Mouse (Mus musculus) retina, embryonic 14.5 days (tissue): ENCODE measurements at regions not wholly inside any gene's neighbourhood (a gene's known extent, or its start where the extent isn't known, plus 50 kb on each side); places are given as distances from the start of the nearest gene placed in this dataset.
A peak's percentile ranks its signal among the peaks of the same experiment; 100 is the strongest.

Source experiments
- DNase-seq: peaks from one replicate; pipeline ENCODE4 v3.0.0-alpha.2; 2015; ENCODE audit warnings: low spot score

- DNase-seq, result no peak
Observed at GRCm38 (mm10) chr2:161470844-161471243, 362.0 kb upstream of the Chd6 start.

GRCm38 (mm10) chr2:161470025-161470424 is 361.1 kb upstream of the Chd6 start:
- peak; percentile 78 for DNase-seq

- DNase-seq, result no peak
Observed at GRCm38 (mm10) chr2:161467035-161467434, 358.2 kb upstream of the Chd6 start.

GRCm38 (mm10) chr2:161460600-161460999 is 351.7 kb upstream of the Chd6 start:
- DNase-seq, result no peak

GRCm38 (mm10) chr2:161454466-161454865 is 345.6 kb upstream of the Chd6 start:
- peak; percentile 51 for DNase-seq

GRCm38 (mm10) chr2:161433816-161434215 is 324.9 kb upstream of the Chd6 start:
- DNase-seq, result peak; percentile 70

- DNase-seq, result no peak
Observed at GRCm38 (mm10) chr2:161429294-161429693, 320.4 kb upstream of the Chd6 start.

- DNase-seq, result peak; percentile 63
Observed at GRCm38 (mm10) chr2:161425587-161425986, 316.7 kb upstream of the Chd6 start.

GRCm38 (mm10) chr2:161418062-161418461 is 309.2 kb upstream of the Chd6 start:
- no peak for DNase-seq

GRCm38 (mm10) chr2:161416218-161416927 is 307.5 kb upstream of the Chd6 start:
- DNase-seq, result peak; percentile 51

- DNase-seq, result no peak
Observed at GRCm38 (mm10) chr2:161408306-161408705, 299.4 kb upstream of the Chd6 start.

- DNase-seq, result peak; percentile 25
Observed at GRCm38 (mm10) chr2:161405847-161406384, 297.0 kb upstream of the Chd6 start.

GRCm38 (mm10) chr2:161398061-161398460 is 289.2 kb upstream of the Chd6 start:
- DNase-seq, result no peak

- no peak for DNase-seq
Observed at GRCm38 (mm10) chr2:161390954-161391690, 282.2 kb upstream of the Chd6 start.

- DNase-seq, result peak; percentile 70
Observed at GRCm38 (mm10) chr2:161389318-161389835, 280.5 kb upstream of the Chd6 start.

- DNase-seq, result no peak
Observed at GRCm38 (mm10) chr2:161387054-161387453, 278.2 kb upstream of the Chd6 start.

- DNase-seq, result no peak
Observed at GRCm38 (mm10) chr2:161382411-161382810, 273.5 kb upstream of the Chd6 start.

- DNase-seq, result no peak
Observed at GRCm38 (mm10) chr2:161378313-161378712, 269.4 kb upstream of the Chd6 start.

GRCm38 (mm10) chr2:161362325-161362724 is 253.4 kb upstream of the Chd6 start:
- no peak for DNase-seq

- DNase-seq, result peak; percentile 32
Observed at GRCm38 (mm10) chr2:161349110-161349509, 240.2 kb upstream of the Chd6 start.

GRCm38 (mm10) chr2:161344018-161344417 is 235.1 kb upstream of the Chd6 start:
- DNase-seq, result peak; percentile 12

- no peak for DNase-seq
Observed at GRCm38 (mm10) chr2:161342648-161343047, 233.8 kb upstream of the Chd6 start.

GRCm38 (mm10) chr2:161341368-161341891 is 232.6 kb upstream of the Chd6 start:
- peak; percentile 74 for DNase-seq
